Mouse (Mus musculus): ENCODE data around the gene Nabp1. TPM values are rescaled to one million over a fixed set of nuclear protein-coding genes. Genes with fewer than 3 reads are reported as not detected.
"Not testable (repeated sequence)": the region's sequence is repeated elsewhere in the genome, so short reads cannot be mapped to it uniquely, and the experiment has no call there.

The Nabp1 gene
- polyA plus RNA-seq, 1 experiment from 2014 or later: 8.4 TPM

GRCm38 (mm10) chr1:51445161-51445853 lies 32.9 kb downstream of the Nabp1 start:
- H3K27me3 ChIP-seq: no peaks in the 10 kb centered on the region
- no peak overlapping the region for H3K9ac ChIP-seq
- 51% methylated on average over 5 of the region's 5 CpGs for WGBS
- no peak for ATAC-seq (ENCODE audit: low FRiP score)
- H3K9me3 ChIP-seq (replicated peaks): no peaks in the 10 kb centered on the region
- no peak overlapping the region for H3K4me2 ChIP-seq (replicated peaks)
- H3K27ac ChIP-seq: no peak overlapping the region
- no peak overlapping the region for H3K4me3 ChIP-seq
- H3K4me1 ChIP-seq: 0 out of 2 replicates have a peak, but pooled peaks cover 2% of the 10 kb centered on the region
- H3K36me3 ChIP-seq: no peaks in the 10 kb centered on the region

GRCm38 (mm10) chr1:51429775-51430174 lies 48.5 kb downstream of the Nabp1 start:
- Histone ChIP-seq H3K9me3 (replicated peaks) (no peaks in the 10 kb centered on the region), H3K36me3 (no peaks in the 10 kb centered on the region), H3K27me3 (no peaks in the 10 kb centered on the region), H3K27ac (no peak overlapping the region), H3K4me3 (no peak overlapping the region), H3K4me2 (replicated peaks) (no peak overlapping the region), H3K9ac (no peak overlapping the region), H3K4me1 (no peaks in the 10 kb centered on the region)
- no peak for ATAC-seq (ENCODE audit: low FRiP score)
- WGBS: 25% methylated on average over 1 of the region's 1 CpGs

DNA sequence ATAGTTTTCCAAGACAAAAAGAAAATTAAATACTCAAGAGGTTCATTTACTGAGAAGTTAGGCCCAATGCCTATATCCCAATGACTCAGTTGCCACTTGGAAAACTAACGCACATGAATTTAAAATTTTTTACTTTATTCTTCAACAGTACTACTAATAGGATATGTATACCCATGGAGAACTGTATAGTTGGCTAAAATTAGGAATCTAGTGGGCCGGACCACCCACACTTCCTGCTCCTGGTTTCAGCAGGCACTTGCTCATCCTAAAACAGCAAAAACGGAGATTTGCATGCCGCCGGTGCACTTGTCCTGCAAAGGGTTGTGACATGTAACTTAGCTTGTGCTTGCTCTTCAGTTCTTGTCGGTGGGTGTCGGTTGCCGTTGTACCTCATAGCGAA lies 51.9 kb downstream of the Nabp1 start:
- H3K4me2 ChIP-seq (replicated peaks): no peak overlapping the region
- H3K36me3 ChIP-seq: no peaks in the 10 kb centered on the region
- H3K4me3 ChIP-seq: no peak overlapping the region
- H3K27me3 ChIP-seq: no peaks in the 10 kb centered on the region
- WGBS: 95% methylated on average over 9 of the region's 9 CpGs
- no peak overlapping the region for H3K27ac ChIP-seq
- ATAC-seq (ENCODE audit: low FRiP score): no peak
- H3K9ac ChIP-seq: no peak overlapping the region
- no peaks in the 10 kb centered on the region for H3K4me1 ChIP-seq
- H3K9me3 ChIP-seq (replicated peaks): no peaks in the 10 kb centered on the region

- H3K36me3 ChIP-seq; H3K9me3 ChIP-seq (replicated peaks); H3K27me3 ChIP-seq; H3K4me2 ChIP-seq (replicated peaks); H3K27ac ChIP-seq; H3K4me3 ChIP-seq; H3K9ac ChIP-seq; ATAC-seq (ENCODE audit: low FRiP score); H3K4me1 ChIP-seq: not testable (repeated sequence)
- 93% methylated on average over 8 of the region's 8 CpGs for WGBS
Measured at GRCm38 (mm10) chr1:51421029-51421428, 57.2 kb downstream of the Nabp1 start.

DNA sequence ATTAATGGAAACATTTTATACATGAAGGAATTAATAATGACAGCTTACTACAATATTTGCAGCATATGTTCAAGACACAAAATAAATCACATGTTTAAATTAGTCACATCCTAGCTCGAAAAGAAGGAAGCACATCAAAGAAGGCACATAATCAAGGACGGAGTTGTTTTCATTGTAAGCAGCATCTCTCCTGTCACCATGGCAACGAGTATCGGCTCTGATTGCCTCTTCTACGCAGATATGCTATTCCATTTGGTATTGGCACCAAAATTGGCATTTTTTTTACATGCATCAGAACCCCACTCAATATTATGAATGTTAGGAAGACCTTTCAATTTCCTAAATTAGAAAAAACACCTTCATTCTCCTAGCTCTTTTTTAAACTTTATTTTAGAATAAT lies 59.5 kb downstream of the Nabp1 start:
- H3K27me3 ChIP-seq: no peaks in the 10 kb centered on the region
- ATAC-seq (ENCODE audit: low FRiP score): no peak
- no peak overlapping the region for H3K4me3 ChIP-seq
- H3K9ac ChIP-seq: no peak overlapping the region
- no peaks in the 10 kb centered on the region for H3K4me1 ChIP-seq
- H3K36me3 ChIP-seq: no peaks in the 10 kb centered on the region
- no peaks in the 10 kb centered on the region for H3K9me3 ChIP-seq (replicated peaks)
- H3K4me2 ChIP-seq (replicated peaks): no peak overlapping the region
- WGBS: 49% methylated on average over 5 of the region's 5 CpGs
- no peak overlapping the region for H3K27ac ChIP-seq

Other genes starting within 250 kb of the Nabp1 start
- gene Cavin2, start 189.3 kb downstream of the Nabp1 start, polyA plus RNA-seq (2016; fragmentation: Nextera tagmentation; extraction: Ambion mirVana): 7.2 and 7.7 TPM in 2 replicates